8 mouse cellular contexts compared by ENCODE assay signal in the genomic region with DNA sequence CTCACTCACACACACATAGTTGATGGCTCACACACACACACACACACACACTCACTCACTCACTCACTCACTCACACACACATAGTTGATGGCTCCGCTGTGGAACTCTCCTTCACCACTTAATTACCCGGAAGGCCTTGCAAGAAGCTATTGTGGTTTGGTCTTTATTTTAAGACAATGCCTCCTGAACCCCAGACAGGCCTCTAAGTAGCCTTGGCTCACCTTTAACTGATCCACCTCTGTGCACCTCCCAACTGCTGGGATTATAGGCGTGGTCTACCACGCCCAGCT. TPM values are rescaled to one million over a fixed set of nuclear protein-coding genes. Genes with fewer than 3 reads are reported as not detected.
DNase-seq lines count a peak whose midpoint lies in the region; ATAC-seq and TF ChIP-seq lines count a peak whose summit lies in the region.

No protein-coding gene starts in this region.

- peak; percentile 9 for ATAC-seq in kidney, embryonic 16.5 days (ENCODE audit: low FRiP score, low TSS enrichment)
- no peak for ATAC-seq in intestine, embryonic 14.5 days (replicated peaks; ENCODE audit: low FRiP score, low TSS enrichment, low read depth)

- H3K4me2 ChIP-seq in kidney, embryonic 16.5 days (replicated peaks; ENCODE audit: low read depth, low read length), result peak overlapping the region; percentile 100
- H3K4me2 ChIP-seq in intestine, embryonic 14.5 days (ENCODE audit: low read length), result peak overlapping the region; percentile 89
- H3K4me2 ChIP-seq in myocyte (ENCODE audit: low read depth), result peak overlapping the region; percentile 76

- TF ChIP-seq POLR2A in myocyte (IDR thresholded peaks at IDR 0.05; ENCODE audit: insufficient read length, low read depth), result no peak

- H3K27ac ChIP-seq in kidney, embryonic 16.5 days (ENCODE audit: low read length), result no peak overlapping the region
- no peak overlapping the region for H3K27ac ChIP-seq in intestine, embryonic 14.5 days (ENCODE audit: low read depth)

- H3K9me3 ChIP-seq in kidney, embryonic 16.5 days (ENCODE audit: low read length), result no peaks in the 10 kb centered on the region
- no peaks in the 10 kb centered on the region for H3K9me3 ChIP-seq in intestine, embryonic 14.5 days (ENCODE audit: control insufficient read depth, low read length)

- H3K36me3 ChIP-seq in kidney, embryonic 16.5 days (ENCODE audit: insufficient read depth, low read length), result no peaks in the 10 kb centered on the region
- H3K36me3 ChIP-seq in intestine, embryonic 14.5 days (ENCODE audit: control insufficient read depth, insufficient read depth, low read length), result no peaks in the 10 kb centered on the region
- no peaks in the 10 kb centered on the region for H3K36me3 ChIP-seq in myocyte (ENCODE audit: control insufficient read depth, insufficient read depth)

- 20% methylated on average over 4 of the region's 4 CpGs for WGBS in kidney, embryonic 16.5 days
- WGBS in intestine, embryonic 14.5 days, result 23% methylated on average over 4 of the region's 4 CpGs

- peak overlapping the region; percentile 72; the same call in 1 of the 2 replicates for H3K9ac ChIP-seq in kidney, embryonic 16.5 days (replicated peaks; ENCODE audit: low read length)
- H3K9ac ChIP-seq in intestine, embryonic 14.5 days (ENCODE audit: low read length), result peak overlapping the region; percentile 57; the same call in 1 of the 2 replicates

- H3K4me1 ChIP-seq in kidney, embryonic 16.5 days (ENCODE audit: insufficient read depth, low read length), result peaks cover 6% of the 10 kb centered on the region
- H3K4me1 ChIP-seq in intestine, embryonic 14.5 days (replicated peaks; ENCODE audit: control insufficient read depth, insufficient read depth, low read length), result 0 out of 2 replicates have a peak, but pooled peaks cover 3% of the 10 kb centered on the region

- H3K79me2 ChIP-seq in myocyte (ENCODE audit: control insufficient read depth, insufficient read depth), result no peaks in the 10 kb centered on the region

- H3ac ChIP-seq in myocyte (ENCODE audit: control insufficient read depth, insufficient read length), result no peak overlapping the region

- peaks cover 24% of the 10 kb centered on the region for H3K27me3 ChIP-seq in kidney, embryonic 16.5 days (ENCODE audit: insufficient read depth, low read length)
- H3K27me3 ChIP-seq in intestine, embryonic 14.5 days (replicated peaks; ENCODE audit: control insufficient read depth, insufficient read depth, low read length), result peaks cover 30% of the 10 kb centered on the region
- peaks cover 14% of the 10 kb centered on the region for H3K27me3 ChIP-seq in myocyte (ENCODE audit: control insufficient read depth, insufficient read depth, insufficient read length)

- no peak for DNase-seq in kidney, postnatal 14 days
- peak; percentile 48 for DNase-seq in c-Kit-negative CD71-positive TER-119-positive erythroid progenitor cells, embryonic 14.5 days (ENCODE audit: low read depth, low spot score)
- DNase-seq in intestine, embryonic 14.5 days (ENCODE audit: low spot score), result no peak
- DNase-seq in adrenal gland, postnatal 14 days, result no peak
- DNase-seq in right cerebral cortex, postnatal 10 days (ENCODE audit: low spot score in 2 of 2), result no peak
- no peak for DNase-seq in spleen, adult 18-20 months

- H3K4me3 ChIP-seq in kidney, embryonic 16.5 days (ENCODE audit: low read length), result peak overlapping the region; percentile 68
- H3K4me3 ChIP-seq in intestine, embryonic 14.5 days (ENCODE audit: low read depth, low read length), result peak overlapping the region; percentile 70
- peak overlapping the region; percentile 43 for H3K4me3 ChIP-seq in myocyte

TF ChIP-seq in myocyte, 11 proteins besides CTCF, POLR2A, EP300 and RAD21:
- TF ChIP-seq TCF3 (IDR thresholded peaks at IDR 0.05; ENCODE audit: insufficient read length, low read depth), result no peak
- TF ChIP-seq MYOG (IDR thresholded peaks at IDR 0.05; ENCODE audit: control insufficient read depth in 1 of 3, insufficient read depth in 1 of 3, insufficient read length in 2 of 3, low read depth in 2 of 3), result no peak
- TF ChIP-seq USF1 (IDR thresholded peaks at IDR 0.05; ENCODE audit: low read depth), result no peak
- no peak for TF ChIP-seq SRF (IDR thresholded peaks at IDR 0.05; ENCODE audit: control insufficient read depth, insufficient read length, low read depth)
- TF ChIP-seq TCF12 (IDR thresholded peaks at IDR 0.05; ENCODE audit: insufficient read depth, poor library complexity, severe bottlenecking), result no peak
- TF ChIP-seq MAX (IDR thresholded peaks at IDR 0.05; ENCODE audit: low read depth), result no peak
- no peak for TF ChIP-seq E2F4 (IDR thresholded peaks at IDR 0.05; ENCODE audit: insufficient read depth)
- no peak for TF ChIP-seq REST (IDR thresholded peaks at IDR 0.05; ENCODE audit: insufficient read depth, insufficient read length)
- TF ChIP-seq MYOD1 (IDR thresholded peaks at IDR 0.05; ENCODE audit: control insufficient read depth in 1 of 3, insufficient read length in 2 of 3, low read depth in 2 of 3), result no peak

RNA-seq across cellular contexts. Expression of gene Tent5c, which starts 0.8 kb away (rescaled TPM):
- polyA plus RNA-seq in kidney, embryonic 16.5 days (2015; fragmentation: Nextera tagmentation; extraction: Ambion mirVana), result 8.3 and 9.2 TPM in 2 replicates
- 3.8 and 8.0 TPM in 2 replicates for polyA plus RNA-seq in intestine, embryonic 14.5 days (2014; fragmentation: Nextera tagmentation; extraction: Ambion mirVana)
- polyA plus RNA-seq in myocyte (2012; fragmentation: generic; extraction: Trizol), result 0.13 TPM
- total RNA-seq in adrenal gland, postnatal 14 days (2021), result 39.4 and 51.7 TPM in 2 replicates
